Mouse (Mus musculus): ENCODE measurements around the gene Pygb. TPM values are rescaled to one million over a fixed set of nuclear protein-coding genes. Genes with fewer than 3 reads are reported as not detected.

Gene Pygb
- total and polyA plus RNA-seq, 3 experiments: 36.4 to 47.7 (median 43.2) TPM

GRCm38 (mm10) chr2:150818742-150819141, 32.2 kb downstream of the Pygb start:
- dilution Hi-C loops (cut with MboI; ENCODE audit: extremely low pct_ligation_motif_present, extremely low pct_unique_long_range_greater_than_20kb, low sequenced_read_pairs): no loop called here
- Histone ChIP-seq H3K4me1 (ENCODE audit: control insufficient read depth in 1 of 2, insufficient read depth in 2 of 2) (peaks cover 0 to 6% of the 10 kb centered on the region in 2 experiments; a peak in 2 of 4 replicates), H3K27ac (ENCODE audit: insufficient read depth, low read depth) (no peak overlapping the region), H3K9ac (ENCODE audit: insufficient read depth, low read depth) (no peak overlapping the region), H3K9me3 (replicated peaks; ENCODE audit: low read length) (no peaks in the 10 kb centered on the region), H3K4me3 (replicated peaks in 1 of 3; ENCODE audit: low read depth in 2 of 3, low read length in 2 of 3, poor library complexity in 1 of 3) (no peak overlapping the region), H3K36me3 (replicated peaks in 1 of 2; ENCODE audit: control insufficient read depth in 1 of 2, insufficient read depth in 1 of 2, low read length in 1 of 2) (peaks cover 74 to 97% of the 10 kb centered on the region in 2 experiments), H3K27me3 (replicated peaks) (no peaks in the 10 kb centered on the region), H3K4me2 (ENCODE audit: insufficient read depth, low read depth, poor library complexity, severe bottlenecking) (no peak overlapping the region), H3K79me2 (replicated peaks; ENCODE audit: control insufficient read depth, extremely low read depth, insufficient read depth, poor library complexity, severe bottlenecking) (no peaks in the 10 kb centered on the region)
- TF ChIP-seq MAFK (IDR thresholded peaks at IDR 0.05; ENCODE audit: insufficient replicate concordance, low read length) (no peak), ZC3H11A (IDR thresholded peaks at IDR 0.05; ENCODE audit: low read depth, low read length) (no peak), CHD2 (IDR thresholded peaks at IDR 0.05; ENCODE audit: low read length) (no peak), ZMIZ1 (IDR thresholded peaks at IDR 0.05; ENCODE audit: low read depth, low read length) (no peak), BHLHE40 (IDR thresholded peaks at IDR 0.05; ENCODE audit: low read depth, low read length) (no peak), HCFC1 (IDR thresholded peaks at IDR 0.05; ENCODE audit: low read depth, low read length) (no peak), TBP (conservative IDR thresholded peaks at IDR 0.05; ENCODE audit: low read depth, low read length) (no peak), ELF1 (IDR thresholded peaks at IDR 0.05; ENCODE audit: low read depth, low read length) (no peak), POLR2AphosphoS2 (IDR thresholded peaks at IDR 0.05; ENCODE audit: low read depth, low read length) (no peak), ZNF384 (IDR thresholded peaks at IDR 0.05; ENCODE audit: low read depth, low read length) (no peak), ZKSCAN1 (IDR thresholded peaks at IDR 0.05; ENCODE audit: borderline replicate concordance, low read depth, low read length) (no peak), MXI1 (IDR thresholded peaks at IDR 0.05; ENCODE audit: low read depth, low read length) (no peak), PAX5 (IDR thresholded peaks at IDR 0.05; ENCODE audit: low read length) (no peak), E2F4 (IDR thresholded peaks at IDR 0.05; ENCODE audit: insufficient replicate concordance, low read depth, low read length) (no peak), RAD21 (IDR thresholded peaks at IDR 0.05; ENCODE audit: low read depth, low read length) (no peak)
- no peak for DNase-seq (ENCODE audit: extremely low read depth)
- in situ Hi-C loops (cut with MboI; ENCODE audit: low pct_ligation_motif_present, low pct_unique_long_range_greater_than_20kb, low sequenced_read_pairs): no loop called here

- in situ Hi-C loops (cut with MboI; ENCODE audit: low pct_ligation_motif_present, low pct_unique_long_range_greater_than_20kb, low sequenced_read_pairs) (no loop called here), dilution Hi-C loops (cut with MboI; ENCODE audit: extremely low pct_ligation_motif_present, extremely low pct_unique_long_range_greater_than_20kb, low sequenced_read_pairs) (no loop called here)
- no peak for DNase-seq (ENCODE audit: extremely low read depth)
- H3K36me3 ChIP-seq (replicated peaks in 1 of 2; ENCODE audit: control insufficient read depth in 1 of 2, insufficient read depth in 1 of 2, low read length in 1 of 2): peaks cover 69 to 96% of the 10 kb centered on the region in 2 experiments
- no peak overlapping the region for H3K27ac ChIP-seq (ENCODE audit: insufficient read depth, low read depth)
- H3K4me1 ChIP-seq (ENCODE audit: control insufficient read depth in 1 of 2, insufficient read depth in 2 of 2): peaks cover 0 to 6% of the 10 kb centered on the region in 2 experiments; a peak in 2 of 4 replicates
- no peaks in the 10 kb centered on the region for H3K9me3 ChIP-seq (replicated peaks; ENCODE audit: low read length)
- no peaks in the 10 kb centered on the region for H3K27me3 ChIP-seq (replicated peaks)
- H3K4me2 ChIP-seq (ENCODE audit: insufficient read depth, low read depth, poor library complexity, severe bottlenecking): no peak overlapping the region
- no peak overlapping the region for H3K9ac ChIP-seq (ENCODE audit: insufficient read depth, low read depth)
- no peak overlapping the region for H3K4me3 ChIP-seq (replicated peaks in 1 of 3; ENCODE audit: low read depth in 2 of 3, low read length in 2 of 3, poor library complexity in 1 of 3)
- TF ChIP-seq MXI1 (IDR thresholded peaks at IDR 0.05; ENCODE audit: low read depth, low read length): no peak
- no peak for TF ChIP-seq SMC3 (IDR thresholded peaks at IDR 0.05; ENCODE audit: low read depth, low read length)
- TF ChIP-seq CHD1 (IDR thresholded peaks at IDR 0.05; ENCODE audit: low read depth, low read length): no peak
- no peak for TF ChIP-seq ZNF384 (IDR thresholded peaks at IDR 0.05; ENCODE audit: low read depth, low read length)
- TF ChIP-seq RAD21 (IDR thresholded peaks at IDR 0.05; ENCODE audit: low read depth, low read length): no peak
- no peak for TF ChIP-seq USF1 (IDR thresholded peaks at IDR 0.05; ENCODE audit: low read depth, low read length)
- TF ChIP-seq NRF1 (IDR thresholded peaks at IDR 0.05; ENCODE audit: low read depth, low read length): no peak
- TF ChIP-seq ELF1 (IDR thresholded peaks at IDR 0.05; ENCODE audit: low read depth, low read length): no peak
- TF ChIP-seq IRF4 (IDR thresholded peaks at IDR 0.05; ENCODE audit: low read depth, low read length): no peak
- TF ChIP-seq MAX (IDR thresholded peaks at IDR 0.05; ENCODE audit: low read length): no peak
- no peak for TF ChIP-seq ETS1 (conservative IDR thresholded peaks at IDR 0.05; ENCODE audit: low read depth, low read length)
- TF ChIP-seq MEF2A (IDR thresholded peaks at IDR 0.05; ENCODE audit: borderline replicate concordance, low read depth, low read length): no peak
- TF ChIP-seq JUND (conservative IDR thresholded peaks at IDR 0.05; ENCODE audit: low read depth, low read length): no peak
- TF ChIP-seq PAX5 (IDR thresholded peaks at IDR 0.05; ENCODE audit: low read length): no peak
- no peak for TF ChIP-seq TCF12 (IDR thresholded peaks at IDR 0.05; ENCODE audit: low read depth, low read length)
- TF ChIP-seq SIN3A (IDR thresholded peaks at IDR 0.05; ENCODE audit: low read length): no peak
- TF ChIP-seq JUN (IDR thresholded peaks at IDR 0.05; ENCODE audit: insufficient read depth, low read depth, low read length): no peak
- H3K79me2 ChIP-seq (replicated peaks; ENCODE audit: control insufficient read depth, extremely low read depth, insufficient read depth, poor library complexity, severe bottlenecking): no peaks in the 10 kb centered on the region
These were observed 34.2 kb downstream of the Pygb start for GRCm38 (mm10) chr2:150820720-150821119.
